ENCODE assay signal across 8 mouse cellular contexts in the genomic region with DNA sequence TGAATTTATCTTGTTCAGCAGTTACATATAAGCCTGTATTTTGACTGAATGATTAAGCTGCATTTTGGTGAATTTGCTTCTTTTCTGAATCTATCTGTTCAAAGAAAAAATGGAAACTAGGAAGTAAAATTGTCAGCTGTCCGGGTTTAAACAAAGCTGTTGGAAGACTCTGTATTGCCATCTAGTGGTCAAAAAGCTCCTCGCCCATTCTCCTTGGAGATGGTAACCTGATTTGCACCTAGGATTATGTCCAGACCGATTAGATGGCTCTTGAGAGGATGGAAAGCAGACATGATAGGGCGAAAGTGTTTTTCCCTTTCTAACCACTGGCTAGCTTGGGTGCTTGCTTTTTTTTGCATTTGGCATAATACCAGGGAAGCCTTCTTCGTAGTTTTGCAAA. TPM values are rescaled to one million over a fixed set of nuclear protein-coding genes. Genes with fewer than 3 reads are reported as not detected.
A peak's percentile ranks its signal among the peaks of the same experiment; 100 is the strongest.
DNase-seq lines count a peak whose midpoint lies in the region; ATAC-seq and TF ChIP-seq lines count a peak whose summit lies in the region.

No protein-coding gene starts in this region.

- no peaks in the 10 kb centered on the region for H3K27me3 ChIP-seq in forebrain, embryonic 12.5 days
- no peaks in the 10 kb centered on the region for H3K27me3 ChIP-seq in forebrain, embryonic 10.5 days (ENCODE audit: poor library complexity, severe bottlenecking)
- H3K27me3 ChIP-seq in G1E (ENCODE audit: insufficient read depth, low read length) = no peaks in the 10 kb centered on the region
- H3K27me3 ChIP-seq in lung, embryonic 14.5 days (ENCODE audit: insufficient read depth, low read length) = no peaks in the 10 kb centered on the region

- H3K4me3 ChIP-seq in forebrain, embryonic 12.5 days (replicated peaks) = no peak overlapping the region
- no peak overlapping the region for H3K4me3 ChIP-seq in forebrain, embryonic 10.5 days
- H3K4me3 ChIP-seq in G1E (ENCODE audit: low read depth, low read length) = no peak overlapping the region
- H3K4me3 ChIP-seq in lung, embryonic 14.5 days (ENCODE audit: low read depth, low read length) = no peak overlapping the region

- no peak overlapping the region for H3K4me2 ChIP-seq in forebrain, embryonic 12.5 days
- H3K4me2 ChIP-seq in lung, embryonic 14.5 days = no peak overlapping the region

- H3K9me3 ChIP-seq in forebrain, embryonic 12.5 days = no peaks in the 10 kb centered on the region
- H3K9me3 ChIP-seq in forebrain, embryonic 10.5 days = no peaks in the 10 kb centered on the region
- H3K9me3 ChIP-seq in G1E (replicated peaks) = no peaks in the 10 kb centered on the region
- H3K9me3 ChIP-seq in lung, embryonic 14.5 days (ENCODE audit: low read depth, low read length) = no peaks in the 10 kb centered on the region

- H3K9ac ChIP-seq in forebrain, embryonic 12.5 days = no peak overlapping the region
- H3K9ac ChIP-seq in lung, embryonic 14.5 days = no peak overlapping the region

- DNase-seq in forebrain, embryonic 10.5 days (ENCODE audit: extremely low spot score, low spot score) = no peak
- DNase-seq in G1E (ENCODE audit: low spot score) = peak; percentile 3
- DNase-seq in cerebellum, adult 18-20 months = peak; percentile 71 to 72
- peak; percentile 20 to 50 for DNase-seq in frontal cortex, postnatal 14 days (ENCODE audit: low spot score in 2 of 2)
- peak; percentile 29 to 65 for DNase-seq in kidney, postnatal 4 days
- DNase-seq in lung, embryonic 14.5 days = peak; percentile 88
- DNase-seq in right cerebral cortex, postnatal 25 days = peak; percentile 29

- H3K4me1 ChIP-seq in forebrain, embryonic 12.5 days = no peaks in the 10 kb centered on the region
- no peaks in the 10 kb centered on the region for H3K4me1 ChIP-seq in forebrain, embryonic 10.5 days
- no peaks in the 10 kb centered on the region for H3K4me1 ChIP-seq in G1E (ENCODE audit: insufficient read depth, low read depth, low read length)
- no peaks in the 10 kb centered on the region for H3K4me1 ChIP-seq in lung, embryonic 14.5 days (ENCODE audit: insufficient read depth)

- H3K36me3 ChIP-seq in forebrain, embryonic 12.5 days (replicated peaks) = no peaks in the 10 kb centered on the region
- no peaks in the 10 kb centered on the region for H3K36me3 ChIP-seq in forebrain, embryonic 10.5 days (replicated peaks)
- H3K36me3 ChIP-seq in G1E (replicated peaks) = no peaks in the 10 kb centered on the region
- no peaks in the 10 kb centered on the region for H3K36me3 ChIP-seq in lung, embryonic 14.5 days (ENCODE audit: insufficient read depth)

- 40% methylated on average over 5 of the region's 5 CpGs for WGBS in forebrain, embryonic 12.5 days
- 47% methylated on average over 5 of the region's 5 CpGs for WGBS in forebrain, embryonic 10.5 days
- WGBS in lung, embryonic 14.5 days = 29% methylated on average over 5 of the region's 5 CpGs

- 0 out of 2 replicates have a peak, but pooled peaks have one; percentile 65 for ATAC-seq in forebrain, embryonic 12.5 days (ENCODE audit: low FRiP score)
- ATAC-seq in G1E (ENCODE audit: extremely low read depth, insufficient number of reproducible peaks, low FRiP score, poor library complexity, severe bottlenecking) = no peak; the same call in 1 of the 2 replicates
- ATAC-seq in lung, embryonic 14.5 days (ENCODE audit: insufficient read depth) = no peak

- H3K27ac ChIP-seq in forebrain, embryonic 12.5 days = no peak overlapping the region
- no peak overlapping the region for H3K27ac ChIP-seq in forebrain, embryonic 10.5 days
- H3K27ac ChIP-seq in lung, embryonic 14.5 days (ENCODE audit: low read depth) = no peak overlapping the region

- TF ChIP-seq CTCF in G1E (IDR thresholded peaks at IDR 0.05; ENCODE audit: low read depth, low read length) = 0 out of 2 replicates have a peak, but pooled peaks have one; percentile 20
- TF ChIP-seq CTCF in lung, embryonic 14.5 days (IDR thresholded peaks at IDR 0.05; ENCODE audit: low read depth) = peak; percentile 71

RNA-seq across cellular contexts. Expression of a gene that starts 19.1 kb away (rescaled TPM):
- polyA plus RNA-seq in forebrain, embryonic 12.5 days (2016; fragmentation: Nextera tagmentation; extraction: Ambion mirVana) = 0.34 and 0.37 TPM in 2 replicates
- polyA plus RNA-seq in forebrain, embryonic 10.5 days (2016; fragmentation: Nextera tagmentation; extraction: Ambion mirVana) = 0.31 and 0.32 TPM in 2 replicates
- total RNA-seq in G1E (2014; fragmentation: Nextera tagmentation) (not detected in 2 replicates), G1E (2017) (not detected in 2 replicates)
- polyA plus RNA-seq in G1E (2012) = not detected in 2 replicates
- polyA plus RNA-seq in lung, embryonic 14.5 days (2014; fragmentation: Nextera tagmentation; extraction: Ambion mirVana) = 1.9 and 2.2 TPM in 2 replicates
